Mouse (Mus musculus) midbrain, embryonic 14.5 days (tissue): ENCODE data around the gene Cacng1. TPM values are rescaled to one million over a fixed set of nuclear protein-coding genes. Genes with fewer than 3 reads are reported as not detected.
A peak's percentile ranks its signal among the peaks of the same experiment; 100 is the strongest.

Experiments used
- ATAC-seq: fragments of 200-750 bp; cut with Nextera tagmentation; 2 replicates; pipeline ENCODE4 v1.8.0; 2017; ENCODE audit warnings: moderate number of reproducible peaks, moderate library complexity; ENCODE audit not compliant: low FRiP score, low TSS enrichment
- DNase-seq: peaks from one replicate; pipeline ENCODE4 v3.0.0-alpha.2; 2015
- H3K27ac ChIP-seq: fragments of 300-500 bp; sonication (generic); replicated peaks from 2 replicates; pipeline ENCODE4 v1.5.1; 2014; ENCODE audit warnings: mild to moderate bottlenecking, low read depth, low read length, moderate library complexity
- H3K27me3 ChIP-seq: fragments of 300-500 bp; sonication (generic); 2 replicates; pipeline ENCODE4 v1.6.1; 2014; ENCODE audit warnings: low read length, control low read depth, mixed read lengths; ENCODE audit not compliant: control insufficient read depth, insufficient read depth
- H3K36me3 ChIP-seq: fragments of 300-500 bp; sonication (generic); 2 replicates; pipeline ENCODE4 v1.6.1; 2014; ENCODE audit warnings: low read length, control low read depth; ENCODE audit not compliant: control insufficient read depth, insufficient read depth
- H3K4me1 ChIP-seq: fragments of 300-500 bp; sonication (generic); 2 replicates; pipeline ENCODE4 v1.6.1; 2014; ENCODE audit warnings: mild to moderate bottlenecking, antibody characterized with exemption, low read length, control low read depth; ENCODE audit not compliant: control insufficient read depth, insufficient read depth
- H3K4me2 ChIP-seq: fragments of 300-500 bp; sonication (generic); 2 replicates; pipeline ENCODE4 v1.6.1; 2014; ENCODE audit warnings: mild to moderate bottlenecking, low read length, moderate library complexity
- H3K4me3 ChIP-seq: fragments of 300-500 bp; sonication (generic); replicated peaks from 2 replicates; pipeline ENCODE4 v1.5.1; 2014; ENCODE audit warnings: low read depth, low read length
- H3K9ac ChIP-seq: fragments of 300-500 bp; sonication (generic); replicated peaks from 2 replicates; pipeline ENCODE4 v1.6.1; 2014; ENCODE audit warnings: mild to moderate bottlenecking, low read length, moderate library complexity
- H3K9me3 ChIP-seq: fragments of 300-500 bp; sonication (generic); 2 replicates; pipeline ENCODE4 v1.6.1; 2016; ENCODE audit warnings: low read length, control low read depth, mixed read lengths; ENCODE audit not compliant: control insufficient read depth
- WGBS: fragments of 180-500 bp; shearing (Covaris S2); extraction: QIAGEN DNeasy Blood & Tissue Kit; methylation state at CpG from one replicate; pipeline ENCODE4 v1.1.7; 2014; 5-methylcytosine and 5-hydroxymethylcytosine counted together
- polyA plus RNA-seq: library from polyadenylated mRNA; unstranded; fragments of >200 nt; fragmentation: Nextera tagmentation; extraction: Ambion mirVana; gene quantifications from 2 replicates; pipeline ENCODE4 v1.2.1, GENCODE M21; 2014

The Cacng1 gene
- polyA plus RNA-seq, 1 experiment from 2014 or later = 0.45 TPM

- ATAC-seq = no peak
- Histone ChIP-seq H3K4me1 (no peaks in the 10 kb centered on the region), H3K4me3 (no peak overlapping the region), H3K9me3 (0 out of 2 replicates have a peak, but pooled peaks cover 4% of the 10 kb centered on the region), H3K36me3 (no peaks in the 10 kb centered on the region), H3K27me3 (no peaks in the 10 kb centered on the region), H3K9ac (no peak overlapping the region), H3K4me2 (no peak overlapping the region), H3K27ac (no peak overlapping the region)
- DNase-seq = no peak
- WGBS = 93% methylated on average over 9 of the region's 9 CpGs
Observed at GRCm38 (mm10) chr11:107720264-107721021, 4.1 kb upstream of the Cacng1 start.

- H3K36me3 ChIP-seq = no peaks in the 10 kb centered on the region
- DNase-seq (no peak), ATAC-seq (no peak)
- H3K27ac ChIP-seq = no peak overlapping the region
- H3K4me3 ChIP-seq = no peak overlapping the region
- no peak overlapping the region for H3K9ac ChIP-seq
- 0 out of 2 replicates have a peak, but pooled peaks cover 4% of the 10 kb centered on the region for H3K9me3 ChIP-seq
- no peaks in the 10 kb centered on the region for H3K4me1 ChIP-seq
- WGBS = 79% methylated on average over 7 of the region's 7 CpGs
- H3K4me2 ChIP-seq = no peak overlapping the region
- H3K27me3 ChIP-seq = no peaks in the 10 kb centered on the region
Observed at GRCm38 (mm10) chr11:107714368-107714767, 2.0 kb downstream of the Cacng1 start.

GRCm38 (mm10) chr11:107710379-107710778 is 5.9 kb downstream of the Cacng1 start:
- H3K4me2 ChIP-seq = no peak overlapping the region
- no peak overlapping the region for H3K4me3 ChIP-seq
- H3K9ac ChIP-seq = no peak overlapping the region
- 85% methylated on average over 3 of the region's 3 CpGs for WGBS
- ATAC-seq (no peak), DNase-seq (no peak)
- no peaks in the 10 kb centered on the region for H3K36me3 ChIP-seq
- H3K9me3 ChIP-seq = 0 out of 2 replicates have a peak, but pooled peaks cover 2% of the 10 kb centered on the region
- peaks cover 2% of the 10 kb centered on the region; the same call in 1 of the 2 replicates for H3K4me1 ChIP-seq
- H3K27ac ChIP-seq = no peak overlapping the region
- H3K27me3 ChIP-seq = no peaks in the 10 kb centered on the region

- Histone ChIP-seq H3K4me3 (no peak overlapping the region), H3K9ac (no peak overlapping the region), H3K27me3 (no peaks in the 10 kb centered on the region; the same call in 1 of the 2 replicates), H3K36me3 (no peaks in the 10 kb centered on the region), H3K27ac (no peak overlapping the region), H3K4me2 (peak overlapping the region; percentile 6; the same call in 1 of the 2 replicates), H3K4me1 (peaks cover 5% of the 10 kb centered on the region; the same call in 1 of the 2 replicates), H3K9me3 (0 out of 2 replicates have a peak, but pooled peaks cover 2% of the 10 kb centered on the region)
- WGBS = 9% methylated on average over 20 of the region's 20 CpGs
- ATAC-seq = peak; percentile 57; the same call in 1 of the 2 replicates
- peak; percentile 73 for DNase-seq
Observed at GRCm38 (mm10) chr11:107707897-107708610, 8.3 kb downstream of the Cacng1 start.

GRCm38 (mm10) chr11:107705476-107706074 is 10.7 kb downstream of the Cacng1 start:
- Histone ChIP-seq H3K4me2 (no peak overlapping the region), H3K27me3 (no peaks in the 10 kb centered on the region; the same call in 1 of the 2 replicates), H3K36me3 (no peaks in the 10 kb centered on the region), H3K27ac (no peak overlapping the region), H3K9ac (no peak overlapping the region), H3K4me3 (no peak overlapping the region), H3K9me3 (0 out of 2 replicates have a peak, but pooled peaks cover 2% of the 10 kb centered on the region), H3K4me1 (peaks cover 5% of the 10 kb centered on the region; the same call in 1 of the 2 replicates)
- WGBS = 59% methylated on average over 11 of the region's 11 CpGs
- DNase-seq (peak; percentile 9), ATAC-seq (no peak; the same call in 1 of the 2 replicates)

- H3K27ac ChIP-seq = no peak overlapping the region
- H3K36me3 ChIP-seq = no peaks in the 10 kb centered on the region
- DNase-seq (peak; percentile 35), ATAC-seq (no peak; the same call in 1 of the 2 replicates)
- peaks cover 5% of the 10 kb centered on the region; the same call in 1 of the 2 replicates for H3K4me1 ChIP-seq
- no peak overlapping the region for H3K9ac ChIP-seq
- no peak overlapping the region for H3K4me2 ChIP-seq
- WGBS = 49% methylated on average over 6 of the region's 6 CpGs
- H3K27me3 ChIP-seq = no peaks in the 10 kb centered on the region; the same call in 1 of the 2 replicates
- H3K9me3 ChIP-seq = 0 out of 2 replicates have a peak, but pooled peaks cover 2% of the 10 kb centered on the region
- no peak overlapping the region for H3K4me3 ChIP-seq
Observed at GRCm38 (mm10) chr11:107705060-107705459, 11.3 kb downstream of the Cacng1 start.

- H3K9ac ChIP-seq = no peak overlapping the region
- 0 out of 2 replicates have a peak, but pooled peaks cover 2% of the 10 kb centered on the region for H3K9me3 ChIP-seq
- no peak overlapping the region for H3K27ac ChIP-seq
- H3K4me3 ChIP-seq = no peak overlapping the region
- no peak overlapping the region for H3K4me2 ChIP-seq
- 37% methylated on average over 27 of the region's 27 CpGs for WGBS
- ATAC-seq = no peak
- DNase-seq = peak; percentile 12
- no peaks in the 10 kb centered on the region; the same call in 1 of the 2 replicates for H3K27me3 ChIP-seq
- H3K4me1 ChIP-seq = peaks cover 5% of the 10 kb centered on the region; the same call in 1 of the 2 replicates
- no peaks in the 10 kb centered on the region for H3K36me3 ChIP-seq
Observed at GRCm38 (mm10) chr11:107703272-107704134, 12.8 kb downstream of the Cacng1 start.
